16 mouse cellular contexts compared by ENCODE assay signal in the genomic region with DNA sequence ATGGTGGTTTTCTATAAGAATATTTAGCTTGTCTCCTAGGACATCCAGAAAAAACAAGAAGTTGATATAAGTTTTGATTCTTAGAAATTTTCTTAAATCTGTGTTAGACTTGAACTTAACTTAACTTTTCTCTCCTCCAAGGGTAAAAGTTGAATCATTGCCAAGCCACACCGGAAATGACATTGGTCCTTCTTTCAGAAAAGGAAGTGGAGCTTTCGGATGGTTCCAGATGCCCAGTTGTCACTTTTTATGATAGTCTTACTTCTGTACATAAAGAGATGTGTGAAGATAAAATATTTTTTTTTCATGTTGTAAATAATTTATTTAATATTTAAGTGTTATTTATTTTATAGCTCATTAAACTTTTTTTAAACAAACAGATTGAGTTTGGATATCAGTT. TPM values are rescaled to one million over a fixed set of nuclear protein-coding genes. Genes with fewer than 3 reads are reported as not detected.
DNase-seq lines count a peak whose midpoint lies in the region; ATAC-seq lines count a peak whose summit lies in the region.
"Had no signal": no experiment of that assay in that cellular context is flagged by ENCODE, and none has a peak within 500 bp of the region (broad histone marks: within the 10 kb centered on the region; RNA-seq: fewer than 3 reads in every experiment).

No protein-coding gene starts in this region.

- intact Hi-C loops in heart, postnatal 25 days (cut with DNase I), result no loop called here

- ATAC-seq in granulocyte monocyte progenitor cell, adult 5-6 weeks (replicated peaks; ENCODE audit: poor library complexity, severe bottlenecking), result peak; percentile 67
- ATAC-seq: forebrain, embryonic 14.5 days; hindbrain, embryonic 16.5 days; intestine, postnatal 0 days had no signal

- DNase-seq in heart, adult 8-10 months (ENCODE audit: low spot score), result peak; percentile 12
- no peak for DNase-seq in heart, postnatal 25 days (ENCODE audit: low spot score)
- DNase-seq in 3T3-L1 (ENCODE audit: low read depth, low spot score), result peak; percentile 44
- DNase-seq in 416B (ENCODE audit: low read depth), result peak; percentile 80
- no peak for DNase-seq in natural killer cell, adult 2 months (ENCODE audit: low spot score in 2 of 2)
- DNase-seq in retina, embryonic 14.5 days (ENCODE audit: low spot score), result no peak
- no peak for DNase-seq in layer of hippocampus, postnatal 14 days (ENCODE audit: low spot score in 2 of 2)
- DNase-seq: adrenal gland, postnatal 36 days; cerebellum, adult 9-10 months; gastrocnemius, postnatal 10 days; liver; lung, postnatal 14 days had no signal

RNA-seq across cellular contexts. Expression of a gene that starts 8.7 kb away (rescaled TPM):
- not detected for total RNA-seq in heart, adult 8-10 months (2022)
- not detected for total RNA-seq in heart, postnatal 25 days (2021)
- not detected in 2 replicates for total RNA-seq in granulocyte monocyte progenitor cell, adult 5-6 weeks (2014; fragmentation: Nextera tagmentation)
- not detected in 2 replicates for total RNA-seq in granulocyte monocyte progenitor cell, adult 5-6 weeks (2017)
- under 1 TPM in 1 of 2 experiments, not detected in 1; 0.37 TPM for total RNA-seq in layer of hippocampus, postnatal 14 days (2021)
- total RNA-seq: gastrocnemius, postnatal 10 days had no signal

Comparison
In these comparisons a context has a peak if more than half of its experiments do, and no peak if none do; other contexts are left out.
1. DNase-seq: peak in heart, adult 8-10 months (single experiment), 3T3-L1 (single experiment) and 416B (single experiment); none in heart, postnatal 25 days (single experiment), natural killer cell, adult 2 months (0 of 2), retina, embryonic 14.5 days (single experiment) and layer of hippocampus, postnatal 14 days (0 of 2).